Mouse (Mus musculus) embryonic facial prominence, embryonic 14.5 days (tissue): ENCODE data around the gene Ccdc85a. TPM values are rescaled to one million over a fixed set of nuclear protein-coding genes. Genes with fewer than 3 reads are reported as not detected.
"Not testable (repeated sequence)": the region's sequence is repeated elsewhere in the genome, so short reads cannot be mapped to it uniquely, and the experiment has no call there.

Experiments
- ATAC-seq: fragments of 200-750 bp; cut with Nextera tagmentation; 2 replicates; pipeline ENCODE4 v1.8.0; 2017; ENCODE audit warnings: low read depth, moderate number of reproducible peaks, moderate TSS enrichment
- DNase-seq: peaks from one replicate; pipeline ENCODE4 v3.0.0-alpha.2; 2015; ENCODE audit warnings: low spot score
- H3K27ac ChIP-seq: fragments of 300-500 bp; sonication (generic); replicated peaks from 2 replicates; pipeline ENCODE4 v1.5.1; 2014; ENCODE audit warnings: low read depth, mild to moderate bottlenecking, low read length, moderate library complexity
- H3K27me3 ChIP-seq: fragments of 300-500 bp; sonication (generic); replicated peaks from 2 replicates; pipeline ENCODE4 v1.6.1; 2014; ENCODE audit warnings: low read length; ENCODE audit not compliant: control insufficient read depth, insufficient read depth
- H3K36me3 ChIP-seq: fragments of 300-500 bp; sonication (generic); 2 replicates; pipeline ENCODE4 v1.6.1; 2014; ENCODE audit warnings: low read length, mixed read lengths; ENCODE audit not compliant: control insufficient read depth, insufficient read depth
- H3K4me1 ChIP-seq: fragments of 300-500 bp; sonication (generic); 2 replicates; pipeline ENCODE4 v1.6.1; 2014; ENCODE audit warnings: antibody characterized with exemption, low read length; ENCODE audit not compliant: control insufficient read depth, insufficient read depth
- H3K4me2 ChIP-seq: fragments of 300-500 bp; sonication (generic); 2 replicates; pipeline ENCODE4 v1.6.1; 2014; ENCODE audit warnings: low read depth, mild to moderate bottlenecking, low read length, moderate library complexity, mixed read lengths
- H3K4me3 ChIP-seq: fragments of 300-500 bp; sonication (generic); 2 replicates; pipeline ENCODE4 v1.5.1; 2014; ENCODE audit warnings: low read depth, mild to moderate bottlenecking, low read length
- H3K9ac ChIP-seq: fragments of 300-500 bp; sonication (generic); 2 replicates; pipeline ENCODE4 v1.6.1; 2014; ENCODE audit warnings: low read depth, mild to moderate bottlenecking, low read length, moderate library complexity, mixed read lengths
- H3K9me3 ChIP-seq: fragments of 300-500 bp; sonication (generic); 2 replicates; pipeline ENCODE4 v1.6.1; 2016; ENCODE audit warnings: low read length; ENCODE audit not compliant: control insufficient read depth
- WGBS: fragments of 180-500 bp; shearing (Covaris S2); extraction: QIAGEN DNeasy Blood & Tissue Kit; methylation state at CpG from one replicate; pipeline ENCODE4 v1.1.7; 2014; 5-methylcytosine and 5-hydroxymethylcytosine counted together
- polyA plus RNA-seq: library from polyadenylated mRNA; unstranded; fragments of >200 nt; fragmentation: Nextera tagmentation; extraction: Ambion mirVana; gene quantifications from 2 replicates; pipeline ENCODE4 v1.2.1, GENCODE M21; 2014

Gene Ccdc85a
- polyA plus RNA-seq, 1 experiment from 2014 or later: 4.0 TPM

DNA sequence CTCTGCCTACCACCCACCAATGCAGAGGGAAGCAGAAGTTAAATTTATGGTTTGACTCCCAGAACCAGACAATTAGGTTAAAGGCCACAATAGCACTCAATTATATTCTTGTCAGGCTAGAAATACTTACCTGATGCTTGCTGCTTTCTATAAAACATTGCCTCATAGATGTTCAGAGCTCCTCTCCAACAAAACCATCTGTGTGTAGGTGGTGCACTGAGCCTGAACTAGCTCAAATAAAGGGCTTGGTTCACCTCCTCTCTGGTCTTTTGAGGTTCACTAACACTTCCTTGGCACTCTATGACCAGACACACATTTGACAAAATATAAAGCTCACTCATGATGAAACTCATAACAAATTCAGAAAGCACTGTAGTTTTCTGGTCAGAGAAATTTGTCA, 208.2 kb downstream of the Ccdc85a start:
- no peak for ATAC-seq
- no peak overlapping the region for H3K4me2 ChIP-seq
- H3K4me3 ChIP-seq: no peak overlapping the region
- H3K9ac ChIP-seq: no peak overlapping the region
- H3K36me3 ChIP-seq: no peaks in the 10 kb centered on the region
- no peaks in the 10 kb centered on the region for H3K27me3 ChIP-seq
- H3K4me1 ChIP-seq: no peaks in the 10 kb centered on the region
- no peak for DNase-seq
- no peak overlapping the region for H3K27ac ChIP-seq
- no peaks in the 10 kb centered on the region for H3K9me3 ChIP-seq

DNA sequence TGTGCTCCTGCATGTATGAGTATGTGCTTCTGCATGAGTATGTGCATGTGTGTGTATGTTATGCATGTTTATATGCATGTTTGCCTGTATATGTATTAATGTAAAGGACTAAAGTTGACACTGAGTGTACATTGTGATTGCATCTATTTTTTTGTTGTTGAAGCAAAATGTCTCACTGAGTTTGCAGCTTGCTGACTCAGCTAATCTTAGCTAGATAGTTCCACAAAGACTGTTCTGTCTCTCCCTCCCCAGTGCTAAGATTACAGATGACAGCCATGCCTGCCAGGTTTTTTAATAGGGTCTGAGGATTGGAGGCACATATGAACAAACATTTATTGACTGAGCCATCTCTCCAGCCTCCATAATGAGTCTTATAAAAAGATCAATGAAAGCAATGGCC, 209.5 kb downstream of the Ccdc85a start:
- DNase-seq (no peak), ATAC-seq (no peak)
- no peaks in the 10 kb centered on the region for H3K36me3 ChIP-seq
- no peaks in the 10 kb centered on the region for H3K27me3 ChIP-seq
- H3K4me1 ChIP-seq: no peaks in the 10 kb centered on the region
- H3K9ac ChIP-seq: no peak overlapping the region
- H3K27ac ChIP-seq: no peak overlapping the region
- H3K4me2 ChIP-seq: no peak overlapping the region
- H3K4me3 ChIP-seq: no peak overlapping the region
- H3K9me3 ChIP-seq: no peaks in the 10 kb centered on the region

DNA sequence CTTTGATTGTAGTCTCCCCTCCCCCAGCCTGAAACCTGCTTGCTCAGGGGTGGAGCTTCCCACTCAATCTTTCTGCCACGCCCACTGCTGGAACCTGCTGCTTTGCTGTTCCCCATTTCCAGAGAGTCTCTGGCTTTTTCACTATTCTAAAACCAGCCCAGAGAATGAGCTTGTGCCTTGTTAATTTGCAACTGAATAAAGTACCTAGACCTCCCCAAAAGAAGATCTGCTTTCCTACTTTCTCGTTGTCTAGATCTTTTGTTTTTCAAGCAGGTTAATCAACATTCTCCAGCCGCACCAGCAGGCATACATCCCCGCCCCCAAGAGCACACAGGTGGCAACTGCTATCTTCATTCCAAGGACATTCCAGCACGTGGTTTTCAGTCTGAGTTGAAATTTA, 212.7 kb downstream of the Ccdc85a start:
- H3K9ac ChIP-seq, H3K4me3 ChIP-seq, DNase-seq, H3K27me3 ChIP-seq, H3K9me3 ChIP-seq, H3K4me2 ChIP-seq, H3K36me3 ChIP-seq, H3K4me1 ChIP-seq, ATAC-seq, H3K27ac ChIP-seq: not testable (repeated sequence)
- 64% methylated on average over 5 of the region's 5 CpGs for WGBS

DNA sequence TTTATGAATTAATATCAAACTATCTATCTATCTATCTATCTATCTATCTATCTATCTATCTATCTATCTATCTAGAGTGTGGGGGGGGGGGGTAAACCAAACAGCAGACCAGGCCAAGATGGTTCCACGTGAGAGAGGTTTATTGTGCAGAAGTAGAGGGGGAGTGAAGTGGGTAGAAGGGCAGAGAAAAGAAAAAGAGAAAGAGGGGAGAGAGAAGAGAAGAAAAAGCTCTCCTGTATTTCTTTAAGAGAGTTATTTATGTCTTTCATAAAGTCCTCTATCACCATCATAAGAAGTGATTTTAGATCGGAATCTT, 218.2 kb downstream of the Ccdc85a start:
- H3K9ac ChIP-seq: peak overlapping the region; percentile 53
- no peak overlapping the region for H3K27ac ChIP-seq
- ATAC-seq (no peak), DNase-seq (no peak)
- peak overlapping the region; percentile 66 for H3K4me2 ChIP-seq
- H3K4me1 ChIP-seq: no peaks in the 10 kb centered on the region
- H3K36me3 ChIP-seq: no peaks in the 10 kb centered on the region
- WGBS: 55% methylated on average over 2 of the region's 2 CpGs
- peak overlapping the region; percentile 39 for H3K4me3 ChIP-seq
- no peaks in the 10 kb centered on the region for H3K9me3 ChIP-seq
- H3K27me3 ChIP-seq: no peaks in the 10 kb centered on the region

DNA sequence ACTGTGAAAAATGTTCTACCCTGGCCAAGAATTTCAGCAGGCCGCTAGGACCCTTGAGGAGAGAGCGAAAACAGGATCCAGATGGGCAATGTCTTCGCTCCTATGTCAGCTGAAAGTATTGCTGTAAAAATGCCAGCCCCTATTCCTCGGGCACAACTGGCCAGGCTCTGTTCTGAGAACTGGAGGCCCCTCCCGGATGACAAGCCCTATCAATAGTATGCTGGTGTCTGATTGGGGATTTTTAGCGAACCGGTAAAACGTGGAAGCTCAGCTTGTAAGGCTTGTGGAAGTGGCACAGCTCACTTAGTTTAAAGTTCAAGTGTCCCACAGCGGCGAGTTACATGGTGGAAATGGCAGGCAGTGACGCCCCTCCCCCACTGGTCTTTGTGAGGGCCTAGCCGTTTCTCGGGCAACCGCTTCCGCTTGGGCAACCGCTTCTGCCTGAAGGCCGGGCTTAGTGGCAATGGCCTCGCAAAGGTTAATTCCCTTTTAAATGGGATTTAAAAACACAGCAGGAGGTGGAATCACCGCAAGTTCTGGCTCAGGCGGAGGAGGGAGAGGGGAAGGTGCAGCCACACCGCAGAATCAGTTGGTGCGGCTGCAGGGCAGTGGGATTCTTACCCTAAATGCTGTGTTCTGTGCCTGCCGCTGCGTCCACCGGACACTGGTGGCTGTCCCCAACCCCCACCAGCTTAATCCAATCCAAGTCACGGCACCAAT, 218.8 kb downstream of the Ccdc85a start:
- H3K27me3 ChIP-seq: no peaks in the 10 kb centered on the region
- H3K9ac ChIP-seq: peak overlapping the region; percentile 53
- no peaks in the 10 kb centered on the region for H3K4me1 ChIP-seq
- H3K36me3 ChIP-seq: no peaks in the 10 kb centered on the region
- H3K27ac ChIP-seq: 0 out of 2 replicates have a peak overlapping the region, but pooled peaks have one; percentile 11
- no peaks in the 10 kb centered on the region for H3K9me3 ChIP-seq
- peak overlapping the region; percentile 66 for H3K4me2 ChIP-seq
- peak overlapping the region; percentile 39 for H3K4me3 ChIP-seq
- ATAC-seq: peak; percentile 93
- 7% methylated on average over 26 of the region's 26 CpGs for WGBS
- peak; percentile 91 for DNase-seq

DNA sequence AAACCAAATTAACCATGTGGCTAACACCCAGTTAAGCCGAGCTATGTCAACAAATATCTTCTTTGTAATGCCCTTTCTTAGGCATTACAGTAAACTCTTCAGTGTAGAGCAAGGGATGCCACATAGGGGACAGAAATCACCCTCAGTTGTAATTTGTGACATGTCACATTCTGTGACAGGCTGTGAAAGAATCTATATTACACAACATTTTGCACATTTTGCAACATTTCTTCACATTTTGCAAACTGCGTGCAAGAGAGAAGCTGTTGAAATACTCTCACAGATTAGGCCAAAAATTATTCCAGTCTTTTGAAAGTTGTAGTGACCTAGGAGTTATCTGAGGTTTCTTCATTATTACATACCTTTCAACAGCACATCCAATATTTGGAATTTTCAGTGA, 240.7 kb downstream of the Ccdc85a start:
- 80% methylated on average over 2 of the region's 2 CpGs for WGBS
- no peak overlapping the region for H3K9ac ChIP-seq
- no peaks in the 10 kb centered on the region for H3K36me3 ChIP-seq
- no peaks in the 10 kb centered on the region for H3K4me1 ChIP-seq
- H3K4me3 ChIP-seq: no peak overlapping the region
- H3K27me3 ChIP-seq: no peaks in the 10 kb centered on the region
- ATAC-seq: no peak
- no peak for DNase-seq
- H3K4me2 ChIP-seq: no peak overlapping the region
- H3K9me3 ChIP-seq: no peaks in the 10 kb centered on the region
- no peak overlapping the region for H3K27ac ChIP-seq

DNA sequence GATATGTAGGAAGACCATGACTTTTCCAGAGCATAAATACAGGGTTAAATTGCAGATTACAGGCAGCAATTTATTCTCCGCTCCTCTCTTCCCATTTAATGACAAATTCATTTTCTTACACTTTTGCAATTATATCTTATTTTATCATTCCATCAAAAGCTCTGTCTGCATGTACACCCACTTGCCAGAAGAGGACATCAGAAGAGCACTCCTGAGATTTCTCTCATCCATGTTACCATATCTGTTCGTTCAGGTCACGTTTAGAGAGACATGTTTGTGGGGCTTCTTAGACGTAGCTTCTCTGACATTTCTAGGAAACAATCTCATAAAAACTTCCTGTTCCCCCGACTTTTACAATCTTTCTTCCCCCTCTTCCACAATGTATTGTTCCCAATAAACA, 242.2 kb downstream of the Ccdc85a start:
- no peak for ATAC-seq
- WGBS: 72% methylated on average over 5 of the region's 5 CpGs
- H3K9me3 ChIP-seq: no peaks in the 10 kb centered on the region

DNA sequence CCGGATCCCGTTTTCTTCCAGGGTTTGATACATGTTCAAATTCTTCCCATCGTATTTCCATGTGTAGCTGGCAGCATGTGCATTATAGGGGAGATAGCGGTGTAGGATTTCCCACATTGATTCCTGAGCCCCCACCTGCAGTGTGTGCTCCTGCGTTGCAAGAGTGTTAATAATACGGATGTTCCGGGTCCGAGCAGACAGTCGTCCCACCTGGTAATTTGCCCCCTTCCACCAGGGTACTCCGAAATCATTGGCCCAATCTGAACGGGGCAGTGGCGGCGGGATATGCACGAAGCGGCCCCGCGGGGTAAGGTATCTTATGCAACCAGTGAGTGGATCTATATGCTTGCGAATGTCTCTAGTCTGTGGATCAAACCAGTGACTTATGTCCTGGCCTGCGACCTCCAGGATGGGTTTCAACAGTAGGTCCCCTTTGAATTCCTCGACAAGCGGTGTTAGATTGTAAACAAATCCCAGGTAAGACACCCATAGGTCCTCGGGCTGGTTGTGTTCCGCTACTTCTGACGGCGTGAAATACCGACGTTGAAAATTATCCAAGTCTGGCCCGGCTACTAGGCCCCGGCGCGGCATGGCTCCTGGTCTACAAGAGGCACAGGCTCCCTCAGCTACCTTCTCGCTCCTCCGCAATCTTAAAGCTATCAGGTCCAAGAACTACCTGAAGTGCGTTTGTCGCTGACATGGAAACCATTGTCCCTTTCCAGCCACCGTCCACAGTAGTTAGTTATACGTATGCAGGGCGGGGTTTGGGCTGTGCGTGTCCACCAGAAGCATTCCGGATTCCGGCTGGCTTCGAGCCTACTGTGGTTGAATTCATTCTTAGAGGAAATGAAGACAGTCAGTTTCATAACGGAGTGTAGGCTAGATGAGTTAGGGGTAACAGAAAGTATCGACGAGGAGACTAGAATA, 244.6 kb downstream of the Ccdc85a start, which contains the start of gene Gm6685:
TSS of gene Gm6685 (minus strand) at position 644 of the 927 bp plus-strand sequence.
- H3K4me1 ChIP-seq, H3K27me3 ChIP-seq, H3K36me3 ChIP-seq, H3K4me3 ChIP-seq, ATAC-seq, H3K4me2 ChIP-seq, DNase-seq, H3K9me3 ChIP-seq, H3K9ac ChIP-seq, H3K27ac ChIP-seq: not testable (repeated sequence)
- 92% methylated on average over 35 of the region's 45 CpGs for WGBS

More for the DNA sequence above, 242.2 kb downstream of the Ccdc85a start:
- DNase-seq: no peak
- Histone ChIP-seq H3K36me3 (no peaks in the 10 kb centered on the region), H3K27me3 (no peaks in the 10 kb centered on the region), H3K9ac (no peak overlapping the region), H3K27ac (no peak overlapping the region), H3K4me3 (no peak overlapping the region), H3K4me1 (no peaks in the 10 kb centered on the region), H3K4me2 (no peak overlapping the region)
